Mouse (Mus musculus): ENCODE measurements around the gene 2310057N15Rik. TPM values are rescaled to one million over a fixed set of nuclear protein-coding genes. Genes with fewer than 3 reads are reported as not detected.
"Not testable (repeated sequence)": the region's sequence is repeated elsewhere in the genome, so short reads cannot be mapped to it uniquely, and the experiment has no call there.

The 2310057N15Rik gene
- polyA plus RNA-seq (2015; fragmentation: Nextera tagmentation; extraction: Ambion mirVana), result not detected in 2 replicates

- no peak within 1 kb of the TSS for H3K9ac ChIP-seq (replicated peaks)
- H3K27ac ChIP-seq, result no peak within 1 kb of the TSS
- no peaks in the 10 kb centered on the region for H3K4me1 ChIP-seq (replicated peaks)
- no peak for ATAC-seq
- H3K4me2 ChIP-seq (replicated peaks), result no peak within 1 kb of the TSS
- H3K9me3 ChIP-seq, result no peaks in the 10 kb centered on the region
- H3K4me3 ChIP-seq (replicated peaks), result no peak within 1 kb of the TSS
- H3K36me3 ChIP-seq, result no peaks in the 10 kb centered on the region
- 95% methylated on average over 2 of the region's 2 CpGs for WGBS
- H3K27me3 ChIP-seq, result no peaks in the 10 kb centered on the region
These were observed at the start of gene 2310057N15Rik for GRCm38 (mm10) chr16:88774106-88774505. TSS of gene 2310057N15Rik (minus strand) at chr16:88774206.

GRCm38 (mm10) chr16:88823736-88824135 is 49.7 kb upstream of the 2310057N15Rik start:
- Histone ChIP-seq H3K9me3 (no peaks in the 10 kb centered on the region), H3K4me2 (replicated peaks) (no peak overlapping the region), H3K27ac (no peak overlapping the region), H3K4me1 (replicated peaks) (no peaks in the 10 kb centered on the region), H3K36me3 (no peaks in the 10 kb centered on the region), H3K9ac (replicated peaks) (no peak overlapping the region), H3K4me3 (replicated peaks) (no peak overlapping the region), H3K27me3 (no peaks in the 10 kb centered on the region)
- ATAC-seq, result no peak
- 79% methylated on average over 3 of the region's 3 CpGs for WGBS

GRCm38 (mm10) chr16:88820066-88820465 is 46.1 kb upstream of the 2310057N15Rik start, which contains the start of gene Krtap15:
TSS of gene Krtap15 (plus strand) at chr16:88820215.
- Histone ChIP-seq H3K27ac (no peak within 1 kb of the TSS), H3K36me3 (no peaks in the 10 kb centered on the region), H3K9ac (replicated peaks) (no peak within 1 kb of the TSS), H3K4me1 (replicated peaks) (no peaks in the 10 kb centered on the region), H3K4me2 (replicated peaks) (no peak within 1 kb of the TSS), H3K27me3 (no peaks in the 10 kb centered on the region), H3K9me3 (no peaks in the 10 kb centered on the region), H3K4me3 (replicated peaks) (no peak within 1 kb of the TSS)
- no peak for ATAC-seq
- WGBS, result 88% methylated on average over 3 of the region's 3 CpGs

GRCm38 (mm10) chr16:88811827-88812226 is 37.8 kb upstream of the 2310057N15Rik start, which contains the start of gene Gm20741:
TSS of gene Gm20741 (minus strand) at chr16:88812220.
- no peaks in the 10 kb centered on the region for H3K9me3 ChIP-seq
- no peak within 1 kb of the TSS for H3K9ac ChIP-seq (replicated peaks)
- no peaks in the 10 kb centered on the region for H3K4me1 ChIP-seq (replicated peaks)
- no peak within 1 kb of the TSS for H3K27ac ChIP-seq
- WGBS, result 88% methylated on average over 2 of the region's 2 CpGs
- H3K4me2 ChIP-seq (replicated peaks), result no peak within 1 kb of the TSS
- no peak for ATAC-seq
- H3K36me3 ChIP-seq, result no peaks in the 10 kb centered on the region
- H3K27me3 ChIP-seq, result no peaks in the 10 kb centered on the region
- no peak within 1 kb of the TSS for H3K4me3 ChIP-seq (replicated peaks)

- H3K27ac ChIP-seq, result no peak overlapping the region
- H3K9ac ChIP-seq (replicated peaks), result no peak overlapping the region
- no peaks in the 10 kb centered on the region for H3K9me3 ChIP-seq
- no peaks in the 10 kb centered on the region for H3K27me3 ChIP-seq
- H3K4me1 ChIP-seq (replicated peaks), result no peaks in the 10 kb centered on the region
- H3K36me3 ChIP-seq, result no peaks in the 10 kb centered on the region
- H3K4me3 ChIP-seq (replicated peaks), result no peak overlapping the region
- no peak overlapping the region for H3K4me2 ChIP-seq (replicated peaks)
- WGBS, result 85% methylated on average over 2 of the region's 2 CpGs
- ATAC-seq, result no peak
These were observed 12.8 kb upstream of the 2310057N15Rik start for GRCm38 (mm10) chr16:88786786-88787185.

GRCm38 (mm10) chr16:88777596-88777995 is 3.6 kb upstream of the 2310057N15Rik start, which contains the start of gene Gm5965:
TSS of gene Gm5965 (plus strand) at chr16:88777896.
- H3K9ac ChIP-seq (replicated peaks), result no peak within 1 kb of the TSS
- no peak for ATAC-seq
- WGBS, result 94% methylated on average over 5 of the region's 6 CpGs
- no peak within 1 kb of the TSS for H3K27ac ChIP-seq
- H3K27me3 ChIP-seq, result no peaks in the 10 kb centered on the region
- H3K4me2 ChIP-seq (replicated peaks), result no peak within 1 kb of the TSS
- no peak within 1 kb of the TSS for H3K4me3 ChIP-seq (replicated peaks)
- no peaks in the 10 kb centered on the region for H3K9me3 ChIP-seq
- H3K36me3 ChIP-seq, result no peaks in the 10 kb centered on the region
- H3K4me1 ChIP-seq (replicated peaks), result no peaks in the 10 kb centered on the region

- H3K4me2 ChIP-seq (replicated peaks); H3K9ac ChIP-seq (replicated peaks); H3K36me3 ChIP-seq; H3K4me1 ChIP-seq (replicated peaks); ATAC-seq; H3K9me3 ChIP-seq; H3K27me3 ChIP-seq; H3K4me3 ChIP-seq (replicated peaks); H3K27ac ChIP-seq: not testable (repeated sequence)
- 90% methylated on average over 3 of the region's 3 CpGs for WGBS
These were observed 15.5 kb downstream of the 2310057N15Rik start, which contains the start of gene 2310034C09Rik for GRCm38 (mm10) chr16:88758547-88758946. TSS of gene 2310034C09Rik (plus strand) at chr16:88758847.

- not testable (repeated sequence) for H3K27me3 ChIP-seq; H3K4me3 ChIP-seq (replicated peaks); H3K36me3 ChIP-seq; H3K27ac ChIP-seq; H3K9me3 ChIP-seq; H3K4me2 ChIP-seq (replicated peaks); H3K4me1 ChIP-seq (replicated peaks); H3K9ac ChIP-seq (replicated peaks); ATAC-seq
- 95% methylated on average over 3 of the region's 3 CpGs for WGBS
These were observed 22.5 kb downstream of the 2310057N15Rik start, which contains the start of gene Krtap13 for GRCm38 (mm10) chr16:88751535-88751934. TSS of gene Krtap13 (minus strand) at chr16:88751635.

- H3K27ac ChIP-seq, result no peak overlapping the region
- no peaks in the 10 kb centered on the region for H3K36me3 ChIP-seq
- WGBS, result 72% methylated on average over 4 of the region's 4 CpGs
- no peaks in the 10 kb centered on the region for H3K4me1 ChIP-seq (replicated peaks)
- no peak for ATAC-seq
- H3K27me3 ChIP-seq, result no peaks in the 10 kb centered on the region
- H3K9me3 ChIP-seq, result no peaks in the 10 kb centered on the region
- no peak overlapping the region for H3K9ac ChIP-seq (replicated peaks)
- H3K4me2 ChIP-seq (replicated peaks), result no peak overlapping the region
- H3K4me3 ChIP-seq (replicated peaks), result no peak overlapping the region
These were observed 26.1 kb downstream of the 2310057N15Rik start for GRCm38 (mm10) chr16:88747943-88748342.

- H3K4me2 ChIP-seq (replicated peaks), result no peak overlapping the region
- H3K36me3 ChIP-seq, result no peaks in the 10 kb centered on the region
- peak; percentile 50; the same call in 1 of the 2 replicates for ATAC-seq
- no peak overlapping the region for H3K9ac ChIP-seq (replicated peaks)
- H3K4me3 ChIP-seq (replicated peaks), result no peak overlapping the region
- no peaks in the 10 kb centered on the region for H3K9me3 ChIP-seq
- 0 out of 2 replicates have a peak overlapping the region, but pooled peaks have one; percentile 5 for H3K27ac ChIP-seq
- no peaks in the 10 kb centered on the region for H3K4me1 ChIP-seq (replicated peaks)
- WGBS, result 54% methylated on average over 4 of the region's 4 CpGs
- H3K27me3 ChIP-seq, result no peaks in the 10 kb centered on the region
These were observed 29.2 kb downstream of the 2310057N15Rik start for GRCm38 (mm10) chr16:88744750-88745340.

- no peak overlapping the region for H3K4me2 ChIP-seq (replicated peaks)
- H3K27ac ChIP-seq, result no peak overlapping the region
- H3K4me1 ChIP-seq (replicated peaks), result no peaks in the 10 kb centered on the region
- H3K9ac ChIP-seq (replicated peaks), result no peak overlapping the region
- H3K4me3 ChIP-seq (replicated peaks), result no peak overlapping the region
- no peak for ATAC-seq
- no peaks in the 10 kb centered on the region for H3K27me3 ChIP-seq
- no peaks in the 10 kb centered on the region for H3K36me3 ChIP-seq
- H3K9me3 ChIP-seq, result no peaks in the 10 kb centered on the region
- 70% methylated on average over 2 of the region's 2 CpGs for WGBS
These were observed 38.6 kb downstream of the 2310057N15Rik start for GRCm38 (mm10) chr16:88735391-88735790.

GRCm38 (mm10) chr16:88728812-88729275 is 45.2 kb downstream of the 2310057N15Rik start, which contains the start of gene Krtap13-1:
TSS of gene Krtap13-1 (plus strand) at chr16:88728862.
- no peaks in the 10 kb centered on the region for H3K9me3 ChIP-seq
- H3K4me1 ChIP-seq (replicated peaks), result no peaks in the 10 kb centered on the region
- no peaks in the 10 kb centered on the region for H3K27me3 ChIP-seq
- H3K4me2 ChIP-seq (replicated peaks), result no peak within 1 kb of the TSS
- no peak within 1 kb of the TSS for H3K27ac ChIP-seq
- H3K9ac ChIP-seq (replicated peaks), result no peak within 1 kb of the TSS
- ATAC-seq, result no peak
- H3K36me3 ChIP-seq, result no peaks in the 10 kb centered on the region
- no peak within 1 kb of the TSS for H3K4me3 ChIP-seq (replicated peaks)
- WGBS, result 91% methylated on average over 4 of the region's 4 CpGs

Data from midbrain, embryonic 13.5 days (tissue).